Mouse (Mus musculus): ENCODE measurements around the gene Rbl1. TPM values are rescaled to one million over a fixed set of nuclear protein-coding genes. Genes with fewer than 3 reads are reported as not detected.

Gene Rbl1
- total and polyA plus RNA-seq, 3 experiments = 14.9 to 27.4 (median 21.9) TPM

DNA sequence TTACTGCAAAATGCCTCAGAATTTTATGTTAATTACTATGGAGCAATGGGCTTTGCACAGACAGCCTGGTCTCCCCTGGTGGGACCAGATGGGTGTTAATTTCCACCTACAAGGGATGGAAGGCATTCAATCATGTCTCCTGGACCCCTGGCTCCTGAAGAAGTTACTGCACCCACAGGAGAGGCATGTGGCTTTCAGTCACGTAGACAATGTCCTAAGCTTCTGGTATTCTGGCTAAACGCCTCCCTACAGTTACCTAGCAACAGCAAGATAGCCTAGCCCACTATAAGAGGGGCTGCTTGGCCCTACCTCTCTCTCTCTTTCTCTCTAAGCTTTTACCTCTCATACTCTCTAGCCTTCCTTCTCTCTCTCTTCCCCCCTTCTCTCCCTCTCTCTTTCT lies 102.1 kb downstream of the Rbl1 start:
- dilution Hi-C loops (cut with MboI; ENCODE audit: extremely low pct_ligation_motif_present, extremely low pct_unique_long_range_greater_than_20kb, low sequenced_read_pairs) = no loop called here
- Histone ChIP-seq H3K4me2 (ENCODE audit: insufficient read depth, low read depth, poor library complexity, severe bottlenecking) (no peak overlapping the region), H3K27me3 (replicated peaks) (no peaks in the 10 kb centered on the region), H3K36me3 (replicated peaks in 1 of 2; ENCODE audit: control insufficient read depth in 1 of 2, insufficient read depth in 1 of 2, low read length in 1 of 2) (peaks cover 57 to 82% of the 10 kb centered on the region in 2 experiments), H3K4me3 (replicated peaks in 1 of 3; ENCODE audit: low read depth in 2 of 3, low read length in 2 of 3, poor library complexity in 1 of 3) (no peak overlapping the region), H3K9ac (ENCODE audit: insufficient read depth, low read depth) (no peak overlapping the region), H3K9me3 (replicated peaks; ENCODE audit: low read length) (peaks cover 4% of the 10 kb centered on the region), H3K79me2 (replicated peaks; ENCODE audit: control insufficient read depth, extremely low read depth, insufficient read depth, poor library complexity, severe bottlenecking) (no peaks in the 10 kb centered on the region), H3K4me1 (ENCODE audit: control insufficient read depth in 1 of 2, insufficient read depth in 2 of 2) (peaks cover 4 to 39% of the 10 kb centered on the region in 2 experiments; a peak in 3 of 4 replicates), H3K27ac (ENCODE audit: insufficient read depth, low read depth) (no peak overlapping the region)
- no peak for TF ChIP-seq GABPA (IDR thresholded peaks at IDR 0.05; ENCODE audit: insufficient replicate concordance, low read depth, low read length)
- no peak for TF ChIP-seq ELF1 (IDR thresholded peaks at IDR 0.05; ENCODE audit: low read depth, low read length)
- TF ChIP-seq SMC3 (IDR thresholded peaks at IDR 0.05; ENCODE audit: low read depth, low read length) = no peak
- TF ChIP-seq ZC3H11A (IDR thresholded peaks at IDR 0.05; ENCODE audit: low read depth, low read length) = no peak
- no peak for TF ChIP-seq USF1 (IDR thresholded peaks at IDR 0.05; ENCODE audit: low read depth, low read length)
- no peak for TF ChIP-seq MAX (IDR thresholded peaks at IDR 0.05; ENCODE audit: low read length)
- no peak for TF ChIP-seq NELFE (IDR thresholded peaks at IDR 0.05; ENCODE audit: low read depth, low read length)
- no peak for TF ChIP-seq RAD21 (IDR thresholded peaks at IDR 0.05; ENCODE audit: low read depth, low read length)
- no peak for TF ChIP-seq JUND (conservative IDR thresholded peaks at IDR 0.05; ENCODE audit: low read depth, low read length)
- no peak for TF ChIP-seq MEF2A (IDR thresholded peaks at IDR 0.05; ENCODE audit: borderline replicate concordance, low read depth, low read length)
- TF ChIP-seq IRF4 (IDR thresholded peaks at IDR 0.05; ENCODE audit: low read depth, low read length) = no peak
- no peak for TF ChIP-seq MXI1 (IDR thresholded peaks at IDR 0.05; ENCODE audit: low read depth, low read length)
- TF ChIP-seq NRF1 (IDR thresholded peaks at IDR 0.05; ENCODE audit: low read depth, low read length) = no peak
- no peak for TF ChIP-seq USF2 (conservative IDR thresholded peaks at IDR 0.05; ENCODE audit: low read depth, low read length)
- TF ChIP-seq CHD1 (IDR thresholded peaks at IDR 0.05; ENCODE audit: low read depth, low read length) = no peak
- TF ChIP-seq EP300 (IDR thresholded peaks at IDR 0.05; ENCODE audit: low read length) = no peak
- no peak for TF ChIP-seq TCF12 (IDR thresholded peaks at IDR 0.05; ENCODE audit: low read depth, low read length)
- no peak for DNase-seq (ENCODE audit: extremely low read depth)
- in situ Hi-C loops (cut with MboI; ENCODE audit: low pct_ligation_motif_present, low pct_unique_long_range_greater_than_20kb, low sequenced_read_pairs) = no loop called here

DNA sequence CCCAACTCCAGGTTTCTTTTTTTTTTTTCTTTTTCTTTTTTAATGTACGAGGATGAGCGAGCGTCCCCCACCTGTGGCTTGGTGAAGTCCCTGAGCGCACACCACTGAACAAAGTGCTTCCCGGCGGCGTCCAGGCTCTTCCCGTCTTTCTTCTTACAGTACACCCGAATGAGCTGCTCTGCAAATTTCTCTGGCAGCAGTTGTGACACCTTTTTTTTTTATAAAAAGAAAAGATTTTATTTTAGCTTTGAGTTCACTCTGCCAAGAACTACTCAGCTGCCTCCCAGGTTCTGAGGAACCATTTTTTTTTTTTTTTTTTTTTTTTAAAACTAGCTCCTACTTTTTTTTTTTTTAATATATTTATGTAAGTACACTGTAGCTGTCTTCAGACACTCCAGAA lies 102.7 kb downstream of the Rbl1 start:
- Histone ChIP-seq H3K9ac (ENCODE audit: insufficient read depth, low read depth) (no peak overlapping the region), H3K4me3 (replicated peaks in 1 of 3; ENCODE audit: low read depth in 2 of 3, low read length in 2 of 3, poor library complexity in 1 of 3) (no peak overlapping the region), H3K27me3 (replicated peaks) (no peaks in the 10 kb centered on the region), H3K4me2 (ENCODE audit: insufficient read depth, low read depth, poor library complexity, severe bottlenecking) (no peak overlapping the region), H3K4me1 (ENCODE audit: control insufficient read depth in 1 of 2, insufficient read depth in 2 of 2) (peaks cover 4 to 45% of the 10 kb centered on the region in 2 experiments; a peak in 3 of 4 replicates), H3K27ac (ENCODE audit: insufficient read depth, low read depth) (no peak overlapping the region), H3K36me3 (replicated peaks in 1 of 2; ENCODE audit: control insufficient read depth in 1 of 2, insufficient read depth in 1 of 2, low read length in 1 of 2) (peaks cover 53 to 82% of the 10 kb centered on the region in 2 experiments), H3K79me2 (replicated peaks; ENCODE audit: control insufficient read depth, extremely low read depth, insufficient read depth, poor library complexity, severe bottlenecking) (no peaks in the 10 kb centered on the region), H3K9me3 (replicated peaks; ENCODE audit: low read length) (peaks cover 4% of the 10 kb centered on the region)
- no peak for TF ChIP-seq USF1 (IDR thresholded peaks at IDR 0.05; ENCODE audit: low read depth, low read length)
- no peak for TF ChIP-seq ZNF384 (IDR thresholded peaks at IDR 0.05; ENCODE audit: low read depth, low read length)
- TF ChIP-seq PAX5 (IDR thresholded peaks at IDR 0.05; ENCODE audit: low read length) = no peak
- no peak for TF ChIP-seq UBTF (IDR thresholded peaks at IDR 0.05; ENCODE audit: low read depth, low read length)
- TF ChIP-seq HCFC1 (IDR thresholded peaks at IDR 0.05; ENCODE audit: low read depth, low read length) = no peak
- TF ChIP-seq IRF4 (IDR thresholded peaks at IDR 0.05; ENCODE audit: low read depth, low read length) = no peak
- no peak for TF ChIP-seq SIN3A (IDR thresholded peaks at IDR 0.05; ENCODE audit: low read length)
- TF ChIP-seq BHLHE40 (IDR thresholded peaks at IDR 0.05; ENCODE audit: low read depth, low read length) = no peak
- no peak for TF ChIP-seq MEF2A (IDR thresholded peaks at IDR 0.05; ENCODE audit: borderline replicate concordance, low read depth, low read length)
- TF ChIP-seq NRF1 (IDR thresholded peaks at IDR 0.05; ENCODE audit: low read depth, low read length) = no peak
- TF ChIP-seq ETS1 (conservative IDR thresholded peaks at IDR 0.05; ENCODE audit: low read depth, low read length) = no peak
- no peak for TF ChIP-seq RCOR1 (conservative IDR thresholded peaks at IDR 0.05; ENCODE audit: low read depth, low read length)
- no peak for TF ChIP-seq RAD21 (IDR thresholded peaks at IDR 0.05; ENCODE audit: low read depth, low read length)
- TF ChIP-seq CHD1 (IDR thresholded peaks at IDR 0.05; ENCODE audit: low read depth, low read length) = no peak
- no peak for TF ChIP-seq ELF1 (IDR thresholded peaks at IDR 0.05; ENCODE audit: low read depth, low read length)
- no peak for TF ChIP-seq JUND (conservative IDR thresholded peaks at IDR 0.05; ENCODE audit: low read depth, low read length)
- TF ChIP-seq USF2 (conservative IDR thresholded peaks at IDR 0.05; ENCODE audit: low read depth, low read length) = no peak
- DNase-seq (ENCODE audit: extremely low read depth) = no peak
- in situ Hi-C loops (cut with MboI; ENCODE audit: low pct_ligation_motif_present, low pct_unique_long_range_greater_than_20kb, low sequenced_read_pairs) = no loop called here
- dilution Hi-C loops (cut with MboI; ENCODE audit: extremely low pct_ligation_motif_present, extremely low pct_unique_long_range_greater_than_20kb, low sequenced_read_pairs) = no loop called here

All from CH12.LX (cell line).